Mouse (Mus musculus) layer of hippocampus, adult 6 months (tissue): ENCODE results near the gene Olfr317. TPM values are rescaled to one million over a fixed set of nuclear protein-coding genes. Genes with fewer than 3 reads are reported as not detected.

Experiments used
- long read RNA-seq, 2 experiments: library from polyadenylated mRNA; unstranded; transcript quantifications; one replicate each; pipeline ENCODE4 v2.0.0; 2019 to 2020
- polyA plus RNA-seq: library from polyadenylated mRNA; unstranded; fragments of <200 nt; fragmentation: Nextera tagmentation; gene quantifications from 2 replicates; pipeline ENCODE4 v1.2.3, GENCODE M21; 2021

Gene Olfr317
- polyA plus RNA-seq: 0.09 and 0.13 TPM in 2 replicates
- long read RNA-seq, experiment 1: 0 reads
- long read RNA-seq, experiment 2: 0 reads

DNA sequence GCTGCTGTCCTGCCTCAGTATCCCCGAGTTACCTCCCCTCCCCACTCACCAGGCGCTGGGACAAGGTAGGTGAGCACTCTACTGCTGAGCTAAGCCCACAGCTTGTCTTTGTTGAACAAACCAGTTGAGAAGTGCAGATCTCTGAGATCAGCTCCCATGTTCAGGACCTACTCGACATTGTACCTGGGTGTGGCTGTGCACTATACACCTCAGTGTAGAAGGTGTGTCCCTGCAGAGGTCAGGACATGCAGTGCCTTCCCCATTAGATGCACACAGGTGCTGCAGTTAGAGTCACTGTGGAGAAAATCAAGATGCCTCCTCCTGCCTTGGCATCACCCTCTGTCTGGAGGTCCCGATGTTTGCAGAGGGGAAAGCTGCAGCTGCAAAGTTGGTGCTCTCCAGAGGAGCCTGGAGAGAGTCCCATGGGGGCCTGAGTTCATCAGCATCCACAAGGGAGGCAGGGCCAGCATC, at the start of gene Olfr317:
Olfr317 (minus strand) TSS at position 421 of the 471 bp plus-strand sequence.

DNA sequence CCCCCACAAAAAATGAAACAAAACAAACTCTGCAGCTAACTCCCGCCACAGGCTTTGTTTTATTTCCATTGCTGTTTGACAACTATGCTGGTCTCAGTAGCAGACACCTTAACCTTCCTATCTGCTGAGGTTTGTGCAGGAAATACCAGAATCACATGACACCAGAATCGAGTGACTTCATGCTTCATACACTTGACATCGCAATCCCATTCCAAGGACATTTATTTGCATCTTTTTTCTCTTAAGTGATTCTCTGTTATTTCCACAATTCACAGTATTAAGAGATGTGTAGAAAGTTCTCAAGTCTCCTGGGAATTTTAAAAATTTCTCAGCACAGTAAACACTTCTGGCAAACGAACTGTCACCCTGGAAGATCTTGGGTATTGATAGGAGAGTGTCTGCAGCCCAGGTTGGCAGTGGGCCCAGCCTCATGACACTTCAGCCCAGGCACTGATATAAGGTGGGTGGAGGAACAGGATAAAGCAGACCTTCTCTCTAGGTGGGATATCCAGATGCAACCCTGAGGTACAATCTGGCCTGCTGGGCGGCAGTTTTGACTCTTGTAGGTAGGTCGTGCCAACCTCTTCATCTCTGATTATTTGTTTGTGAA, 43.6 kb upstream of the Olfr317 start, which contains the start of gene Olfr314:
Olfr314 (plus strand) TSS at position 473 of the 610 bp plus-strand sequence.

DNA sequence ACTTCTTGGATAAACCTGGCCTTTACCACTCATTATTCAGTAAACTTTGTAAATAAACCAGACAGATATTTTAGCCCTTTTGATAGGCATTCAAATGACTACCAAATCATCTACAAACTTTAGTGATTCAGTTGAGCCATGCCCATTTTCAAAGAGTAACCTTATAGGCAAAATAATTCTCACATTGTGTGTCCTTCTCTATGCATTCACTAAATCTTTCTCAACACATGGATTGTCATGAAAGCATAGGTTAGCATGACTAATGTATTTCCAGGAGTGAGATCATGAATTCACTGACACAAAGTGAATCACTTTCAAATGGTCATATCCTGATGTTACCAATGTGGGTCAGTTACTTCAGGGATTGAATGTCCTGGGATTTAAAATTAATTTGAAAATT, 33.9 kb upstream of the Olfr317 start, which contains the start of gene Olfr315:
Olfr315 (plus strand) TSS at position 301 of the 400 bp plus-strand sequence.

DNA sequence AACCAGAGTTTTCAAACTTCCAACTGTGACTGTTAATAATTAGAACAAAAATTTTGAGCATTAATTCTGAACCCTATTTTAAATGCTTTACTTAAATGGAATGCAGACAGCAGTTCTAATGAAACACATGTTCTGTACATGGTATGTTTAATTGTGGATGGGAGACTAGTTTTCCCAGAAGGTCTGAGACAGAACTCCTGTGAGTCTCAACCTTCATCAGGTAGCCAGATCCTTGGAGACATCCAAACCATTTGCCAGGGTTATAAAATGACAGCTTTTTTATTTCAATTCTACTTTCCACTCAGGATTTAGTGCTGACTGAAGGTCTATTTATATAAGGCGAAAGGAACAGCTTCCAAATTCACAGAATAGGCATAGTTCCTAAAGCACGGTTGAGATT, 13.4 kb upstream of the Olfr317 start, which contains the start of gene Olfr316:
Olfr316 (plus strand) TSS at position 301 of the 400 bp plus-strand sequence.

DNA sequence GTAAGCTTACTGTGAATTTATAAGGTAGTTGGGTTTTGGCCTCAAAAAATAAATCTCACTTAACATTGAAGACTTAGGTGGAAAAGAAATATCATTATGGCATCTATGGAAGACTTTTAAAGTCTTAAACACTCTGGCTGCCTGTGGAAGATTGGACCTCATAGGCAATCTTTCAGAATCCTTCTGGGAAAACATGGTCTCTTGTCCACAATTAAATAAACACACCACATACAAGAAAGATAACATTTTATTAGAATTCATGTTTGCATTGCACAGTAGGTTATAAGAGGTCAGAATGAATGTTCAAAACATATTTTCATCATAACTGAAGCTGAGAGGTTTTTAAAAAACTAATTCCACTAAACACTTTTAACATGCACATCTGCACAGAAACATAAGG, 15.1 kb downstream of the Olfr317 start, which contains the start of gene Olfr318:
Olfr318 (minus strand) TSS at position 101 of the 400 bp plus-strand sequence.

DNA sequence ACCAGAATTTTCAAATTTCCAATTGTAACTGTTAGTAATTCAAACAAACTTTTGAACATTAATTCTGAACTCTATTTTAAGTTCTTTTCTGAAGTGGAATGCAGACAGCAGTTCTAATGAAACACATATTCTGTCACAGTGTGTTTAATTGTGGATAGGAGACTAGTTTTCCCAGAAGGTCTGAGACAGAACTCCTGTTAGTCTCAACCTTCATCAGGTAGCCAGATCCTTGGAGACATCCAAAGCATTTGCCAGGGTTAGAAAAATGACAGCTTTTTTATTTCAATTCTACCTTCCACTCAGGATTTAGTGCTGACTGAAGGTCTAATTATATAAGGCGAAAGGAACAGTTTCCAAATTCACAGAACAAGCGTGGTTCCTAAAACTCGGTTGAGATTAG, 40.1 kb downstream of the Olfr317 start, which contains the start of gene Olfr319:
Olfr319 (plus strand) TSS at position 301 of the 400 bp plus-strand sequence.

Other genes starting within 250 kb of the Olfr317 start
- not detected in 2 replicates for gene Olfr332, start 246.7 kb downstream of the Olfr317 start, polyA plus RNA-seq
- not detected in 2 replicates for gene Olfr331, start 236.6 kb downstream of the Olfr317 start, polyA plus RNA-seq
- gene Olfr330, start 204.4 kb downstream of the Olfr317 start, polyA plus RNA-seq: not detected in 2 replicates
- gene Olfr329-ps, start 192.8 kb downstream of the Olfr317 start, polyA plus RNA-seq: not detected in 2 replicates
- gene Olfr328, start 183.6 kb downstream of the Olfr317 start, polyA plus RNA-seq: not detected in 2 replicates
- gene Olfr224, start 168.7 kb downstream of the Olfr317 start, polyA plus RNA-seq: not detected in 2 replicates
- not detected in 2 replicates for gene Olfr325, start 161.5 kb downstream of the Olfr317 start, polyA plus RNA-seq
- not detected in 2 replicates for gene Olfr324, start 144.1 kb downstream of the Olfr317 start, polyA plus RNA-seq
- not detected in 2 replicates for gene 2210407C18Rik, start 123.1 kb downstream of the Olfr317 start, polyA plus RNA-seq
- not detected in 2 replicates for gene Olfr323, start 108.7 kb downstream of the Olfr317 start, polyA plus RNA-seq
- gene Trim58, start 98.7 kb downstream of the Olfr317 start, polyA plus RNA-seq: not detected in 2 replicates
- not detected in 2 replicates for gene Olfr322, start 80.4 kb downstream of the Olfr317 start, polyA plus RNA-seq
- not detected in 2 replicates for gene Olfr320, start 58.1 kb downstream of the Olfr317 start, polyA plus RNA-seq
- gene Olfr319, start 40.0 kb downstream of the Olfr317 start, polyA plus RNA-seq: not detected in 2 replicates
- not detected in 2 replicates for gene Olfr318, start 15.2 kb downstream of the Olfr317 start, polyA plus RNA-seq
- 0.67 and 0.89 TPM in 2 replicates for gene Olfr316, start 13.5 kb upstream of the Olfr317 start, polyA plus RNA-seq
- gene Olfr315, start 34.0 kb upstream of the Olfr317 start, polyA plus RNA-seq: not detected in 2 replicates
- not detected in 2 replicates for gene Olfr314, start 43.7 kb upstream of the Olfr317 start, polyA plus RNA-seq
- gene Fam183b, start 62.7 kb upstream of the Olfr317 start, polyA plus RNA-seq: 28.9 and 30.2 TPM in 2 replicates
- gene Olfr313, start 75.8 kb upstream of the Olfr317 start, polyA plus RNA-seq: not detected in 2 replicates
- not detected in 2 replicates for gene Olfr312, start 90.0 kb upstream of the Olfr317 start, polyA plus RNA-seq
- gene Olfr311, start 100.0 kb upstream of the Olfr317 start, polyA plus RNA-seq: not detected in 2 replicates
- gene Gm12258, start 107.9 kb upstream of the Olfr317 start, polyA plus RNA-seq: 3.5 and 3.9 TPM in 2 replicates
- 3.4 and 4.0 TPM in 2 replicates for gene 2810021J22Rik, start 128.0 kb upstream of the Olfr317 start, polyA plus RNA-seq
- gene Zfp39, start 165.0 kb upstream of the Olfr317 start, polyA plus RNA-seq: 6.0 and 6.7 TPM in 2 replicates
- not detected in 2 replicates for gene Btnl10, start 178.7 kb upstream of the Olfr317 start, polyA plus RNA-seq
- gene Rnf187, start 199.7 kb upstream of the Olfr317 start, polyA plus RNA-seq: 359 and 481 TPM in 2 replicates
- gene Hist3h2ba, start 209.7 kb upstream of the Olfr317 start, polyA plus RNA-seq: 23.0 and 26.4 TPM in 2 replicates
- 89.8 and 93.1 TPM in 2 replicates for gene Hist3h2a, start 215.5 kb upstream of the Olfr317 start, polyA plus RNA-seq
- gene Trim17, start 215.5 kb upstream of the Olfr317 start, polyA plus RNA-seq: 4.6 and 5.0 TPM in 2 replicates
- 10.9 and 12.4 TPM in 2 replicates for gene Trim11, start 238.9 kb upstream of the Olfr317 start, polyA plus RNA-seq